Mouse (Mus musculus) limb, embryonic 14.5 days (tissue): ENCODE data around the gene Scd4. TPM values are rescaled to one million over a fixed set of nuclear protein-coding genes. Genes with fewer than 3 reads are reported as not detected.

ENCODE experiments used
- ATAC-seq: fragments of 200-750 bp; cut with Nextera tagmentation; 2 replicates; pipeline ENCODE4 v1.8.0; 2017; ENCODE audit warnings: low read depth, moderate number of reproducible peaks, moderate TSS enrichment; ENCODE audit not compliant: low FRiP score
- DNase-seq: peaks from one replicate; pipeline ENCODE4 v3.0.0-alpha.2; 2015; ENCODE audit warnings: low spot score
- H3K27ac ChIP-seq: fragments of 300-500 bp; sonication (generic); replicated peaks from 2 replicates; pipeline ENCODE4 v1.5.1; 2014; ENCODE audit warnings: low read depth, mild to moderate bottlenecking, low read length, moderate library complexity, mixed read lengths
- H3K27me3 ChIP-seq: fragments of 300-500 bp; sonication (generic); 2 replicates; pipeline ENCODE4 v1.6.1; 2014; ENCODE audit warnings: low read length, mixed read lengths; ENCODE audit not compliant: control insufficient read depth, insufficient read depth
- H3K36me3 ChIP-seq: fragments of 300-500 bp; sonication (generic); 2 replicates; pipeline ENCODE4 v1.6.1; 2014; ENCODE audit warnings: mild to moderate bottlenecking, low read length, moderate library complexity, mixed read lengths; ENCODE audit not compliant: control insufficient read depth, insufficient read depth
- H3K4me1 ChIP-seq: fragments of 300-500 bp; sonication (generic); 2 replicates; pipeline ENCODE4 v1.6.1; 2014; ENCODE audit warnings: antibody characterized with exemption, low read length, mixed read lengths; ENCODE audit not compliant: control insufficient read depth, insufficient read depth
- H3K4me2 ChIP-seq: fragments of 300-500 bp; sonication (generic); replicated peaks from 2 replicates; pipeline ENCODE4 v1.6.1; 2014; ENCODE audit warnings: low read depth, mild to moderate bottlenecking, low read length, moderate library complexity; ENCODE audit not compliant: severe bottlenecking
- H3K4me3 ChIP-seq: fragments of 300-500 bp; sonication (generic); replicated peaks from 2 replicates; pipeline ENCODE4 v1.5.1; 2014; ENCODE audit warnings: low read length
- H3K9ac ChIP-seq: fragments of 300-500 bp; sonication (generic); 2 replicates; pipeline ENCODE4 v1.6.1; 2014; ENCODE audit warnings: mild to moderate bottlenecking, low read depth, low read length, moderate library complexity; ENCODE audit not compliant: severe bottlenecking
- H3K9me3 ChIP-seq: fragments of 300-500 bp; sonication (generic); 2 replicates; pipeline ENCODE4 v1.6.1; 2016; ENCODE audit warnings: low read length; ENCODE audit not compliant: control insufficient read depth
- POLR2A ChIP-seq: fragments of 200-500 bp; IDR thresholded peaks from 2 replicates; pipeline ENCODE4 v1.8.0; 2012; ENCODE audit warnings: inconsistent platforms, mild to moderate bottlenecking, moderate library complexity, borderline replicate concordance; ENCODE audit not compliant: insufficient read depth, insufficient read length; ENCODE audit errors: extremely low read depth
- WGBS: fragments of 180-500 bp; shearing (Covaris S2); extraction: QIAGEN DNeasy Blood & Tissue Kit; methylation state at CpG from one replicate; pipeline ENCODE4 v1.1.7; 2014; 5-methylcytosine and 5-hydroxymethylcytosine counted together
- microRNA-seq: library from miRNA; unstranded; fragments of <30 nt; microRNA quantifications from one replicate; pipeline ENCODE4, GENCODE M21; 2016
- polyA plus RNA-seq, 2 experiments: library from polyadenylated mRNA; depleted of rRNA in 1 of 2; stranded (reverse) in 1 of 2; unstranded in 1 of 2; fragments of >200 nt; fragmentation: Nextera tagmentation in 1 of 2; extraction: Ambion mirVana in 1 of 2; gene quantifications; 2 replicates each; pipeline versions ENCODE4 v1.2.1 to v1.2.3; 2012 to 2014

The Scd4 gene
- polyA plus RNA-seq, 2 experiments, result 0.12 to 0.80 TPM

DNA sequence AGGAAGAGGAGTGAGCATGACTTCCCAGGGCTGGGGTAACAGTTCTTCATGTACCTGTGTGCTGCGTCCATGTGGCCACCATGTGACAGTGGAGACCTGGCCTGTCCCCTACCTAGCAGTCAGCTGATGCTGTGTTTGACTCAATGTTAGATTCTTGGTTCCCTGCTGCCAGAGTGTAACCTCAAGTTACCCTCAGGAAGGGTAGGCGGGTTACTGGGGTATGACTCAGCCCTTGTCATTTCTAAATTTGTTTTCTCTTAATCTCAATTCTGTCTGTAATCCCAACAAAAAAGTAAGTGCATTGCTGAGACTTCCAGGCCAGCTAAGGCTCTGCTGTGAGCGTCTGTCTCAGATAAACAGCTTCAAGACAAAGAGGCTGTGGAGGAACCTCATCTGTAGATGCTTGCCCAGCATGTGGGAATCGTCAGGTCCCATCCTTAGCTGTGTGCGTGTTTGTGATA lies 61.1 kb downstream of the Scd4 start:
- no peak for TF ChIP-seq POLR2A
- H3K27ac ChIP-seq, result no peak overlapping the region
- no peak overlapping the region for H3K9ac ChIP-seq
- 80% methylated on average over 5 of the region's 5 CpGs for WGBS
- H3K4me3 ChIP-seq, result no peak overlapping the region
- ATAC-seq, result no peak
- H3K9me3 ChIP-seq, result no peaks in the 10 kb centered on the region
- H3K27me3 ChIP-seq, result no peaks in the 10 kb centered on the region
- DNase-seq, result no peak
- no peak overlapping the region for H3K4me2 ChIP-seq
- peaks cover 16% of the 10 kb centered on the region; the same call in 1 of the 2 replicates for H3K36me3 ChIP-seq
- H3K4me1 ChIP-seq, result peaks cover 8% of the 10 kb centered on the region

DNA sequence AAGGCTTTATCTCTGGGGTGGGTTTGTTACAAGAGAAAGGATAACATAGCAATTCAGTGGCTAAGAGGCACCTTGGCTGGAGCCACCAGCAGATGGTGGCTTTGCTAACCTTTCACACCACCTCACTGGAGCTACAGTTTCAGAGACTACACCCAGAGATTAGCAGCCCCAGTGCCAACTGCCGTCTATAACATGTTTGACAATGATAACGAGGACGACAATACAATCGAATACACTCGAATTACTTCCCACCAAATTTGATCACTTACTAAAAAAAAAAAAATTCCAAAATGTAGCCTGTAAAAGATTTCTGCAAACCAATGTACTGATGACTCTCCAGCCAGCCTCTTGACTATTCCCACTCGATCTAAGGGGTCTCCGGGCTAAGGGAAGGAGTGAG lies 62.1 kb downstream of the Scd4 start:
- DNase-seq, result no peak
- H3K4me2 ChIP-seq, result no peak overlapping the region
- no peak for ATAC-seq
- no peak overlapping the region for H3K9ac ChIP-seq
- no peak for TF ChIP-seq POLR2A
- peaks cover 25% of the 10 kb centered on the region for H3K36me3 ChIP-seq
- 82% methylated on average over 7 of the region's 7 CpGs for WGBS
- no peaks in the 10 kb centered on the region for H3K9me3 ChIP-seq
- no peaks in the 10 kb centered on the region for H3K27me3 ChIP-seq
- no peak overlapping the region for H3K27ac ChIP-seq
- no peak overlapping the region for H3K4me3 ChIP-seq
- no peaks in the 10 kb centered on the region for H3K4me1 ChIP-seq

Small RNA genes within 50 kb of the gene (microRNA-seq; reads per million reads assigned to microRNA genes)
- gene Mir5114, result not detected

Other genes starting within 250 kb of the Scd4 start
- gene Chuk, start 225.6 kb upstream of the Scd4 start, polyA plus RNA-seq (2012; rRNA removed), result 60.3 and 64.9 TPM in 2 replicates
- gene Chuk, start 225.6 kb upstream of the Scd4 start, polyA plus RNA-seq (2014; fragmentation: Nextera tagmentation; extraction: Ambion mirVana), result 37.0 and 42.2 TPM in 2 replicates
- gene Cwf19l1, start 197.2 kb upstream of the Scd4 start, polyA plus RNA-seq (2012; rRNA removed), result 21.6 and 25.2 TPM in 2 replicates
- gene Cwf19l1, start 197.2 kb upstream of the Scd4 start, polyA plus RNA-seq (2014; fragmentation: Nextera tagmentation; extraction: Ambion mirVana), result 26.3 and 29.6 TPM in 2 replicates
- 50.5 and 74.8 TPM in 2 replicates for gene Bloc1s2, start 186.6 kb upstream of the Scd4 start, polyA plus RNA-seq (2012; rRNA removed)
- gene Bloc1s2, start 186.6 kb upstream of the Scd4 start, polyA plus RNA-seq (2014; fragmentation: Nextera tagmentation; extraction: Ambion mirVana), result 82.1 and 87.5 TPM in 2 replicates
- gene Pkd2l1, start 140.7 kb upstream of the Scd4 start, polyA plus RNA-seq (2012; rRNA removed), result 0.01 and 0.03 TPM in 2 replicates
- not detected in 2 replicates for gene Pkd2l1, start 140.7 kb upstream of the Scd4 start, polyA plus RNA-seq (2014; fragmentation: Nextera tagmentation; extraction: Ambion mirVana)
- not detected in 2 replicates for gene Scd3, start 129.8 kb upstream of the Scd4 start, polyA plus RNA-seq (2012; rRNA removed)
- 0.21 TPM in 1 of 2 replicates, not detected in the other for gene Scd3, start 129.8 kb upstream of the Scd4 start, polyA plus RNA-seq (2014; fragmentation: Nextera tagmentation; extraction: Ambion mirVana)
- gene Scd2, start 39.4 kb upstream of the Scd4 start, polyA plus RNA-seq (2012; rRNA removed), result 274 and 383 TPM in 2 replicates
- 216 and 218 TPM in 2 replicates for gene Scd2, start 39.4 kb upstream of the Scd4 start, polyA plus RNA-seq (2014; fragmentation: Nextera tagmentation; extraction: Ambion mirVana)
- gene Scd1, start 74.8 kb downstream of the Scd4 start, polyA plus RNA-seq (2012; rRNA removed), result 19.5 and 27.7 TPM in 2 replicates
- 6.8 and 7.4 TPM in 2 replicates for gene Scd1, start 74.8 kb downstream of the Scd4 start, polyA plus RNA-seq (2014; fragmentation: Nextera tagmentation; extraction: Ambion mirVana)
- gene Wnt8b, start 160.4 kb downstream of the Scd4 start, polyA plus RNA-seq (2012; rRNA removed), result 0.03 and 0.04 TPM in 2 replicates
- not detected in 2 replicates for gene Wnt8b, start 160.4 kb downstream of the Scd4 start, polyA plus RNA-seq (2014; fragmentation: Nextera tagmentation; extraction: Ambion mirVana)
- 1.5 and 1.6 TPM in 2 replicates for gene Sec31b, start 212.8 kb downstream of the Scd4 start, polyA plus RNA-seq (2012; rRNA removed)
- gene Sec31b, start 212.8 kb downstream of the Scd4 start, polyA plus RNA-seq (2014; fragmentation: Nextera tagmentation; extraction: Ambion mirVana), result 0.14 and 0.34 TPM in 2 replicates
- not detected in 2 replicates for gene Gm20538, start 219.7 kb downstream of the Scd4 start, polyA plus RNA-seq (2012; rRNA removed)
- gene Gm20538, start 219.7 kb downstream of the Scd4 start, polyA plus RNA-seq (2014; fragmentation: Nextera tagmentation; extraction: Ambion mirVana), result not detected in 2 replicates
- gene Ndufb8, start 222.3 kb downstream of the Scd4 start, polyA plus RNA-seq (2012; rRNA removed), result 334 and 452 TPM in 2 replicates
- gene Ndufb8, start 222.3 kb downstream of the Scd4 start, polyA plus RNA-seq (2014; fragmentation: Nextera tagmentation; extraction: Ambion mirVana), result 487 and 542 TPM in 2 replicates
- 30.1 and 34.0 TPM in 2 replicates for gene Hif1an, start 229.8 kb downstream of the Scd4 start, polyA plus RNA-seq (2012; rRNA removed)
- 27.3 and 28.1 TPM in 2 replicates for gene Hif1an, start 229.8 kb downstream of the Scd4 start, polyA plus RNA-seq (2014; fragmentation: Nextera tagmentation; extraction: Ambion mirVana)